Mouse (Mus musculus) right cerebral cortex, postnatal 25 days (tissue): ENCODE results near the gene Il1a.

Experiments used
- DNase-seq: peaks from one replicate; pipeline ENCODE4 v3.0.0; 2022

Gene Il1a

DNA sequence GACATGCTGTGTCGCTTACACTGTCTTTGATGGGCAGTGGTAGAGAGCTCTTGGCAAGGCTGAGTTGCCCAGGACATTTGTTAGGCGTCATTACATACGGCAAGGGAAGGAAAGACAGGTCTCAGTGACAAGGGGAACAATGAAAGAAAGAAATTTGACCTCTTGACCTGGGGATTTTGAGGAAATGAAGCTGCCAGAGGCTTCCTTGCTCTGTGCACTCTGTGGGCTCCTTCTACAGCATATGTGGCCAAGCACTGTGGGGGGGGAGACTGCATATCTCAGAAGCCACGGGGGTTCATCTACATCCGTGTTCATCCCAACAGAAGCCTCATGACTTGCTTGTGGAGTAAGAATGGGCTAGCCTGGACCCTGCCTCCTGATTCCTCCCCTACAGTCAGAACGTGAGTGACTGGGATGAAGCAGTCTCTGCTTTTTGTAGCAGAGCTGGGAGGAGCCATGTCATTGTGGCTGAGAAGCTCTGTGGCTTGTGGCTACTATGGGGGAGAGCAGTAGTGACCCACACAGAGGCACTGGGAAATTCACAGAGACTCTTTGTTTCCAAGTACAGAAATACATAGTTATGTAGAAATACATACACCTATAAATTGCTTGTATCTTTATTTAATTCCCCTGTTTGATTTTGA lies 48.5 kb downstream of the Il1a start:
- no peak for DNase-seq

DNA sequence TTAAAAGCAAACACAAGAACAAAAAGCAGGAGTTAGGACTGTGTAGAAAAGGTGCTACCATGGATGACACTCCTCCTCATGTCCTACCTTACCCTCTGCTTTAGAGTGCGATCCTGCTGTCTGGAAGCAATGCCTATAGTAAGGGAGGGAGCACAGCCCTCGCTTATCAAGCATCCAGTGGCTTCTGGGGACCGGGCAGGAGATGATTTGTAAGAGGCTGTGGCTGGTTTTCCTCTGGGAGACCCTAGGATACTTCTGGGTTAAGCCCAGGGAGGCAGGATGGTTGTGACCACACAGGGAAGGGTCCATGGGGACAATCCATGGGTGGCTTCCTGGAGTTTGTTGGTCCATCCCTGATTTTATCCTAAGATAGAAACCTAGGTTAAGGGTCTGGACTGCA lies 49.1 kb downstream of the Il1a start:
- DNase-seq, result no peak

DNA sequence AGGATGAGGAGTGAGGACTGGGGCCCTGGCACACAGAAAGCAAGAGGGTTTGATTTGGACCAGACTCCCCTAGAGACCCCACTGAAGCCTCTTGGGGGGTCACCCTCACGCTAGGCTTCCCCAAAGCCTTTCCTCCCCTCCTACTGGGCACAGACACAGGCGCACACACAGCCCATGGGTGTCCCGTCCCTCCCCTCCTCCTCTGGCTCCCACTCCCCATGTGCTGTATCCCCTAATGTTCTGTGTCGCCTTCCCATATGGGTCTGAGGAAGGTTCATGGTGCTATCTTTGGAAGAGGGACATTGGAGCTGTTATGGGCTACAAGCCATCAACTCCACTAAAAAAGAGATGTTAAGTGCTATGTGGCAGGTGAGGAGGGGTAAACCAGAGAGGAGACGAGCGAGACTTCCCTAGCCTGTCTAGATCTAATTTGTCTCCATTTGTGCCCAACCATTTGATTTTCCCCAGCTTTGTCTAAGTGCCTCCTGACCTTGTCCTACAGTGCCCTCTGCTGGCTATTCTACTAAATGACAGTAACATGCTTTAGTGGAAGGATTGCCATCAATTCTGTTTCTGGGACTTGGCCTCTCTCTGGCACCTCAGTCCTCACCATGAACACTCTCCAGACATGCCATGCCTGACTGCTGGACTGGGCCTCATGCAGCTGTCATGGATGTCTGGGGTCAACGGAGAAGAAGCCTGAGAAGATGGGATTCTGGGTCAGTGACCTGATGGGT lies 51.1 kb downstream of the Il1a start:
- peak; percentile 46 for DNase-seq

DNA sequence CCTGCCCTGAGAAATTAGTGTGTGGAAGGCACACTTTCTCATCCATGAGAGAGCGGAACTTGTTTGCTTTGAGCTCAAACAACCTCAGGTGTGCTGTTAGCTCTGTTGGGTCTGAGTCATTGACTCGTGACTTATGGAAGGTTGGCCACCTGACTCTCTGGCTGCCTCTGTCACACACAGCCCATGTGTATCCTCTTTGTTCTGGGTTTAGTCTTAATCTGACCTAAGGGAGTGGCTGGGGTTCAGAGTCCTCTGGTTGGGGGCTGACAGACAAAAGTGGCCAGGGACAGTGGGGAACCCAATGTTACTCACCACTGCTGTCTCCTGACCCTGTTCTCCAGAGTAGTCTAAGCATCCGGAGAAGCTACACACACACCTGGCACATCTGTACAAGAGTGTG lies 51.7 kb downstream of the Il1a start:
- no peak for DNase-seq

DNA sequence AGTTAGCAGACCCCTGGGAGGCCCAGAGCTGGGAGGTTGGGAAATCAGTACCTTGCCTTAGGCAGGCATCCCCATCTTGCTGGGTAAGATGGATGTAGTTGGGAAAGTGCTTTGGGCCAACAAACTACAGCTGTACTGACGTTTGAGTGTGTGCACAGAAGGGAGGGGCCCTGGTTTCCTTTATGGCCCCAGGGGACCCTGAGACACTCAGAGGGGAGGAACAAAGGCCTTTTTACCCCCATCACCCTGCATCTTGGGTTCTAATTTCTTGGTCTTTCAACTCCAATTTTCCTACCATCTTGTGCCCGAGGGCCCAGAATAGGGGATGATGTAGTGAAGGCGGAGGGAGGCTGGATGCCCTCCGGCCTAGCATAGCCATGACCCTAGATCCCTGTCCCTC lies 53.8 kb downstream of the Il1a start:
- no peak for DNase-seq

DNA sequence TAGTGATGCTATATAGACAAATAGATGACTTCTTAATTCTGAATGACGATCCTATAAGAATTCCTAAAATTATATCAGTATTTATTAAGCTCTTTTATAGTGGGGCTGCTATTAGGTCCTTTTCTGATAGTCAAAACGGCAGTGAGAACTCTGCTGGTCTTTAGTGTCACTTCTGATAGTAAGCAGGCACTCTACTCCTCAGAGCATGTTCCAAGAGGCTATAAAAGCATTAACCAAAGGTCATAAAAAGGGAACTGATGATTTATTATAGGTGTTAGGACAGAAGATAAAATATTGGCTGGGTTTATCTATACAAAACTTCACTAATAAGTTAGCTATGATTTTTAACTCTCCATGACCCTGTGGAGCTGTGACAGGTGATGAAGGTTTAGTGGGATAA lies 55.7 kb downstream of the Il1a start:
- no peak for DNase-seq

DNA sequence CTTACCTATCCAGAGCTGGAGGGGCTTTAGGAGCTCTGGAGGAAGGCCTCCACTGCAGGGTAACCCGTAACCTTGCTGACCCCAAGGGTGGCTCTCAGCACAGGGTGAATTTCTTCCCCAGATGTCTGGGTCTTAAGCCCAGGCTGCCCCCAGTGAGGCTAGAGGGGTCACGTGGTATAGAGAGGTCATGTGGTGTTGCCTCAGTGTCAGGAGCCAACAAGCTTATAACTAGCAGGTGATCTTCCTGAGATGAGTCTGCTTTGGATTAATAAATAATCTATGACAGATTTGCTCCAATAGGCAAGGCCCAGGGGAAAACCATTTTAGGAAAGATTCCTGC lies 56.2 kb downstream of the Il1a start:
- DNase-seq, result no peak

DNA sequence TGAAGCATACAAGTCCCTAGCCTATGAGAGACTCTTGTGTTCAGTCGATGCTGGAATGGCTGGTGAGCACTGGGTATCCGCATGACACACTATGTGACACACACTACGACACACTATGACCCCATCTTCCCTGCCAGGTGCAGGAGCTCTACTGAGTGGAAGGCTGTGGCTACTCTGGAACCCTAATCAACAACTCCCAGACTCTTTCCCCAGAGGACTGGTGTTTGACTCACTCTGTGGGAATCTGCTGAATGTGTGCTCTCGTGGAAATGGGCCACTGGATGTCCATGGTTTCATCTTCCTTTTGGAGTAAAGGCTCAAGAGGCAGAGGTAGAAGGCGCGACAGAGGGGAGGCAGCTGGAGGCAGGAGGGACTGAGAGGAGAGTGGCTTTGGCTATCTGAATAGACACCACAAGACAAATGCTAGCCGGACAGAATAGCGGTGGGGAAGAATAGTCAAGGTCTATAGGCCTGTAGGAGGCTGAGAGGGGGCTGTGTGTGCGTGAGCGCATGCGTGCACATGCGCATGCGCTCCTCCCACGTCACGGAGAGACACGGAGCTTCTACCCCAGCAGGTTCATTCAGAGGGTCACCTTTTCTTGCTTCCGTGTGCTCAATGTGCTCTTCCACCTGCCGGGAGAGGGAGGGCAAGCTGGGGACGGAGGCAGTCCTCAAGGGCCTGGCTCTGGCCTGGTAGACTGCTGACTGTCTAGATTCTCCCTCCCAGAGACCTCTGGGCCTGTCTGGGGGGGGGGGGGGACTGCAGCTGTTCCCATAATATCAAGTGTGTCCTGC lies 56.7 kb downstream of the Il1a start:
- no peak for DNase-seq
